Mouse (Mus musculus) liver, postnatal 0 days (tissue): ENCODE results near the gene Inpp5d.

Source experiments
- CTCF ChIP-seq: sonication (generic); IDR thresholded peaks from 2 replicates; pipeline ENCODE4 v1.5.1; 2016; ENCODE audit warnings: antibody characterized with exemption, low read depth
- EP300 ChIP-seq: IDR thresholded peaks from 2 replicates; pipeline ENCODE4 v1.6.1; 2016; ENCODE audit warnings: antibody characterized with exemption, low read depth, mild to moderate bottlenecking

DNA sequence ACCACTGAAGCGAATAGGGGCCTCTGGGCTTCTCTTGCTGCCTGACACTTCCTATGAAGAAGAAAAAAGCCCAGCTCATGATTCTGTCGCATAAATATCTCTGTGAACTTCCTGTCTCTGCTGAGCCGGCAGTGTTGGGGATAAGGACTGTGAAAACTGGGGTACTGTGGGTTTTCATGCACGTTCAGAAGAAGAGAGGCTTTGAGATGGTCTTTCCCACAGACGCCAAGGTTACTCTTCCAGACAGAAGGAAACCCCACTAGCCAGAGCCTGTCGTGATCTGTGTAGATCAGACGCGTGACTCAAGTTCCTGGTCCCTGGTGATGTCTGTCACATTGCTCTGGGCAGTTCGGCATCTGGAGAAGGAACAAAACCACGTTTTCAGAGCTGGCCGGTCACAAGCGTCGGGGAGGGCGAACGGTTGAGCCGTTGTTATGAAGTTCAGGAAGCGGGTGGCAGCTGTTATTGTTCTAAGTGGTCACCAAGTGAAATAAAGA lies 20.1 kb downstream of the Inpp5d start:
- no peak for TF ChIP-seq EP300
- TF ChIP-seq CTCF, result no peak
